Comparison of ENCODE assay signal across 16 mouse cellular contexts in the genomic region with DNA sequence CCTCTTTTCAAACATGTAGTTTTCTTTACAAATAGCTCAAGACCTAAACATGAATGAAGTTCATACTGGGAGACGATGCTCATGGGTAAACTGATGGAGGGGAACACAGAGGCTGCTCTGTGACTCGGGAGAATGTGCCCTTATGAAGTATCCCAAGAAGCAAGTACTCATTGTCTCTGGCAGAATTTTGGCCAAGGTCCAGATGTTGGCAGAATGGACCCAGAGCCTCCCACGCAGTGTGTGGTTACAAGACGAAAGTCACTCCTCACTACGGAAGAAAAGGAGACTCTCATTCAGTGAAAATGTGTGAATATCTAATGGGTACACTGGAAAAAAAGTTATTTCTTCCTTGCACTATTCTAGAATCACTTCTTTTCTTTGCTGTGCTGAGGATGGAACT. TPM values are rescaled to one million over a fixed set of nuclear protein-coding genes. Genes with fewer than 3 reads are reported as not detected.
DNase-seq lines count a peak whose midpoint lies in the region; TF ChIP-seq lines count a peak whose summit lies in the region.
"Had no signal": no experiment of that assay in that cellular context is flagged by ENCODE, and none has a peak within 500 bp of the region (broad histone marks: within the 10 kb centered on the region; RNA-seq: fewer than 3 reads in every experiment).

No protein-coding gene starts in this region.

- no peak for TF ChIP-seq CTCF in layer of hippocampus, adult 2 months (conservative IDR thresholded peaks at IDR 0.05)

- intact Hi-C loops in heart, postnatal 36 days (cut with DNase I): no loop called here

- DNase-seq in heart, adult 11 months: peak; percentile 71
- no peak for DNase-seq in heart, postnatal 36 days
- DNase-seq in lung, postnatal 14 days: peak; percentile 36
- DNase-seq in lung, adult 18-20 months: no peak
- peak; percentile 2 for DNase-seq in thymus, postnatal 4 days
- no peak for DNase-seq in thymus, postnatal 36 days
- DNase-seq in layer of hippocampus, adult 2 months (ENCODE audit: low spot score in 2 of 2): no peak
- DNase-seq: adrenal gland, adult 2 months; gastrocnemius, postnatal 36 days; kidney, adult 9 months; kidney, postnatal 25 days; thymus, postnatal 25 days had no signal

- H3K27ac ChIP-seq in layer of hippocampus, adult 2 months: no peak overlapping the region
- H3K27ac ChIP-seq: limb, embryonic 15.5 days; liver, embryonic 14.5 days had no signal

- no peak overlapping the region for H3K4me3 ChIP-seq in layer of hippocampus, adult 2 months
- H3K4me3 ChIP-seq: limb, embryonic 15.5 days had no signal

RNA-seq across cellular contexts. Expression of a gene that starts 3.8 kb away (rescaled TPM):
- 10 to 100 TPM; 14.7 to 17.4 TPM for total RNA-seq in heart, postnatal 36 days (2021)
- total RNA-seq in layer of hippocampus, adult 2 months (2021): 10 to 100 TPM; 69.1 to 71.2 TPM
- total RNA-seq: hematopoietic stem cell, adult 5-6 weeks; megakaryocyte-erythroid progenitor cell, adult 5-6 weeks had no signal

Comparison
In these comparisons a context has a peak if more than half of its experiments do, and no peak if none do; other contexts are left out.
1. DNase-seq: peak in heart, adult 11 months (single experiment), lung, postnatal 14 days (single experiment) and thymus, postnatal 4 days (single experiment); none in heart, postnatal 36 days (0 of 2), lung, adult 18-20 months (0 of 2), thymus, postnatal 36 days (0 of 2) and layer of hippocampus, adult 2 months (0 of 2).